Mouse (Mus musculus): Measurements from ENCODE around the gene Rab33b.

Rab33b gene

DNA sequence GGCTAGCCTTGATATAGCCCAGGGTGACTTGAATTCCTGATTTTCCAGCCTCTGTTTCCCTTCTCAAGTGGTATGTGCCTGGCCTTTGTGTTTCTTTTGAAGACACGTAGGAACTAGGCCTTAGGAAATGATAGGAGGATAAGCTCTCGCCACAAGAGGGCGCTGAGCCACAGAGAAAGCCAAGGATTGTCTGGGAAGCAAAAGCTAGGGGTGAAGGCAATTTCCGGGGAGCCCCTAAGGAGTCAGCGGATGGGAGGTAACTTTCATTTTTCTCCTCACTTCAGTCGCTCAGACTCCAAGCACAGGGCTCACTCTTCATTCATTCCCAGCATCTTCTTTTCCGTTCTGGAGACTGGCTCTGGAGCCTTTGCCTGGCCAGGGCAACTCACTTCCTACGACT is 27.2 kb downstream of the Rab33b start:
- peak; percentile 57 for DNase-seq (ENCODE audit: extremely low read depth, insufficient read length, low spot score)

DNA sequence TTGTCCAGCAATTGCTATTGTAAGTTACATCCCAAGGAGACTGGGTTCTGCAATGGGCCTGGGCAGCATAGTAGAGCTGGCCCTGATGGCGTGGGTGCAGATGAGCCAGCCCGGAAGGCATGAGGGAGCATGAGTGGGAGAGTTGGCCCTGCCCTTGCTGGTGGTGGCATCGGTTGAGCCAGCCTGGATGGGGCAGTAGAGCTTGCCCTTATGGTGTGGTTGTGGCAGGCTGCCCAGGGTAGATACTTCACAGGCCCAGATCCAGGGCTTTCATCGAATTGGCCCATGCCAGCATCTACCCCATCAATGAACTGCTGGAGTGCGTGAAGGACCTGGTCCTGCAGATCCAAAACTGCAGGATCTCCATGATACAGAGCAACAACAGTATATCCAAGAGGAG is 28.3 kb downstream of the Rab33b start:
- DNase-seq (ENCODE audit: extremely low read depth, insufficient read length, low spot score), result peak; percentile 22

GRCm38 (mm10) chr3:51517467-51517866 is 33.7 kb downstream of the Rab33b start:
- DNase-seq (ENCODE audit: extremely low read depth, insufficient read length, low spot score), result no peak

DNA sequence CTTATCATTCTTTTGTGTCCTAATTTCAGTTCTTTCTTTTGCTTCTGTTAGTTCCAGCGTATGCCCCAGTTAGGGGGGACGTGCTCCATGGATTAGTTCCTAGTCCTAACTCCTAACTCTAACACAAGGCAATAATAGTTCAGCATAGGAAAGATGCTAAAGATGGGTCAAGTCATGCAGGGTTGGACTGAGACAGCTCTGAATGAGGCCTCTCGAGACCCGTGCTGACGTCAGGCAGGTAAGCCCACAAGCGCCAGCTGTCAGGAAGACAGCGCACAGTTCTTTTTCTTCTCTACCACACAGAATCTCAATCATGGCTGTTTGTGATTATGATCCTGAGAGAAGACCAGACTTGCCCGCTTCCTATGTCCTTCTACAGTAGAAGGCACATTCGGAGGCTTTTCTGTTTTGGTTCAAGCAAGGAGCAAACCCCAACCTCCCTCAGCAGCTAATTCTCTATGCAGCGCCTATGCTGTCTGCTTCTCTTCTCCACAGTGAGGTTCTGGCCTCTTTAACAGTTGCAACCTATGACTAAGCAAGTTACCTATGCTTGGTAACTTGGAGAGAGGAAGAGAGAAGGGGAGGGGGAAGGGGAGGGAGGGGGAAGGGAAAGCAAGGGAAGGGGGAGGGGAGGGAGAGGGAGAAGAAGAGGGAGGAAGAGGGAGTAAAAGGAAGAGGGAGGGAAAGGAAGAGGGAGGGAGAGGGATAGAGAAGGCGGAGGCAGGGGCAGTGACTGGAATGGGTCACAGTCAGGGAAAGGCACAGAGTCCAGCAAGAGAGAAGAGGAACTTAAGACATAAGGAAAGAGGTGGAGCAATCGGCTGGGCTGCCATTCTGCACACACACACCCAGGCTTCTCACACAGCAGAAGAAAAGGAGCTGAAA is 34.4 kb downstream of the Rab33b start:
- DNase-seq (ENCODE audit: extremely low read depth, insufficient read length, low spot score), result no peak

DNA sequence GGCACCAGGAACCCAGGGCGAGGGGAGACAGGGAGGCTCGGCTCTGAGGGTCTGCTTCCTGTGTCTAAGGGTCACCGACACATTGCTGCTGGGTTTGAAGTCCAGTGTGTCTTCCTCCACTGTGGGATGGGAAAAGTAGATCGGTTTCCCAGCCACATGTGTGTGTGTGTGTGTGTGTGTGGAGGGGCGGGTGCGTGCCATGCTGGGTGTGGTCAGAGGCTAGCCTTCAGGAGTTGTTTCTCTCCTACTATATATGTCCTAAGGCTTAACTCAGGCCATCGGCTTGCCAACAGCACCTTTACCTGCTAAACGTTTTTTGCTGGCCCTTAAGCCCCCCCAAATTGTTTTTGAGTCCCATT is 35.0 kb downstream of the Rab33b start:
- DNase-seq (ENCODE audit: extremely low read depth, insufficient read length, low spot score), result no peak

- no peak for DNase-seq (ENCODE audit: extremely low read depth, insufficient read length, low spot score)
Observed at GRCm38 (mm10) chr3:51521262-51521661, 37.5 kb downstream of the Rab33b start.

- DNase-seq (ENCODE audit: extremely low read depth, insufficient read length, low spot score), result no peak
Observed at GRCm38 (mm10) chr3:51525186-51525785, 41.6 kb downstream of the Rab33b start.

- no peak for DNase-seq (ENCODE audit: extremely low read depth, insufficient read length, low spot score)
Observed at GRCm38 (mm10) chr3:51526891-51527290, 43.2 kb downstream of the Rab33b start.

- no peak for DNase-seq (ENCODE audit: extremely low read depth, insufficient read length, low spot score)
Observed at GRCm38 (mm10) chr3:51531473-51532281, 48.0 kb downstream of the Rab33b start.

DNA sequence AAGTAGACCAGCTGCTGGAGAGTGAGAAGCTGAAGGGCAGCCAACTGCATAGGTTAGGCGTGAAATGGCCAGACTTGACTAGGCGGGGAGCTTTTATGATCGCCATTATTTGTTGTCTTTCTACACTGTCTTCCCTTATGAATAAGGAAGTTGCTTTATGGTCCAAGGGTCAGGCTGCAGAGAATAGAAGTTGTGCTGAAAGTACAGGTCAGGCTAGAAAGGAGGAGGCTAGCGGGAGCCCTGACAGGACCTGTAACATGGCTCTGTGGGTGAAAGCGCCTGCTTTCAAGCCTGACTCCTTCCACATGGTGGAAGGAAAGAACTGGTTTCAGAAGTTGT is 48.5 kb downstream of the Rab33b start:
- no peak for DNase-seq (ENCODE audit: extremely low read depth, insufficient read length, low spot score)

DNA sequence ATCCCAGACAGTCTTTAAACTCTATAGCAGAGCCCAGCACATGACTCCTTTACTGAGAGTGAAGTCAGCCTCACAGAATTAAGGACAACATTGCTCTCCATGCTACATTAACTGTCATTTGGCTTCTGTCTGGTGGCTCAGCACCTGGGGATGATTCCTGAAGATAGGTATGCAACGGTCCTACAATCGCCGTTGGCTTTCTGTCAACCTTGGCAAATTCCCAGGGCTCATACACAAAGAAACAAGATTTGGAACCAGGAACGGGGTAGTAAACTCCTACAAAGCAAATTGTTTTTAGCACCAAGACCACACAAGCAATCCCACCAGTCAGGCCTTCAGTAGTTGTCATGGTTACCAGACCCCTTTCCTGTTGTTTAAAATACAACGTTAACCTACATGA is 49.9 kb downstream of the Rab33b start:
- no peak for DNase-seq (ENCODE audit: extremely low read depth, insufficient read length, low spot score)

DNA sequence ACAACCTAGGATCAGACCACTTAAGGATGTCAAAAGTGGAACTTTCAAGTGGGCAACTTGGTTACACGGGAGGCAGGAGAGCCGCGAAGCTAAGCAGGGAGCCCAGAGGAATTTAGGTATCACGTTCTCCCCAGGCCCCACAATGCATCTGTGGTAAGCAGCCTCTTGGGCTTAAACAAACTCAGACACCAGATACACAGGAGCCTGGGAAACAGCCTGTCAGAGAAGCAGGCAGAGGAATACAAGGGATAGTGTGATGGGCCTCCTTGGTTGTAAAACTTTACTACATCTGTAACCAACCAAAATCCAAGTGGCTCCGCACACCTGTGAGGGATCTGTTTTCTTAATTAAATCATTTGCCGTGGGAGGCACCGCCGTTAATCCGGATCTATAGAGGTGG is 50.3 kb downstream of the Rab33b start:
- DNase-seq (ENCODE audit: extremely low read depth, insufficient read length, low spot score), result no peak

- DNase-seq (ENCODE audit: extremely low read depth, insufficient read length, low spot score), result peak; percentile 32
Observed at GRCm38 (mm10) chr3:51539567-51540408, 56.1 kb downstream of the Rab33b start.

DNA sequence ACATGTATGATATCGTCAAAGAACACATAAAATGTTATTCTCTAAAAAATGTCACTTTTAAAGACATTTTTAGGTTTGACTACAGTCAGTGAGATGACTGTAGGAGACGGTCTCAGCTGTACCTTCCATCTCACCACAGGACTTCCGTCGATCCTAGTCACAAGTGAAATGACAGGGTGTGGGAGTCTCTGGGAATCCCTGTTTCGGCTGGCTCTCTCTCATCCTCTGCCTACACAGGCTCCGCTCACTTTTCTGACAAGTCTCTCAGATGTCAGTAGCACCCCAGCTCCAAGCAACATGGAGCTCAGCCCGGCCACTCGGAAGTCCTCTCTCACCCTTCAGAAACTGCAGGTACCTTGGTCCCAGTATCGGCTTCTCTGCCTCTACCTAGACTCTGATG is 56.9 kb downstream of the Rab33b start:
- DNase-seq (ENCODE audit: extremely low read depth, insufficient read length, low spot score), result no peak

GRCm38 (mm10) chr3:51544442-51545128 is 60.9 kb downstream of the Rab33b start:
- DNase-seq (ENCODE audit: extremely low read depth, insufficient read length, low spot score), result no peak
